Mouse (Mus musculus) lung, adult 18-20 months (tissue): ENCODE results near the gene Stard10.

Experiments
- DNase-seq, 2 experiments: peaks; one replicate each; pipeline ENCODE4 v3.0.0; 2022; ENCODE audit warnings: mixed read lengths in 2 of 2

Gene Stard10

DNA sequence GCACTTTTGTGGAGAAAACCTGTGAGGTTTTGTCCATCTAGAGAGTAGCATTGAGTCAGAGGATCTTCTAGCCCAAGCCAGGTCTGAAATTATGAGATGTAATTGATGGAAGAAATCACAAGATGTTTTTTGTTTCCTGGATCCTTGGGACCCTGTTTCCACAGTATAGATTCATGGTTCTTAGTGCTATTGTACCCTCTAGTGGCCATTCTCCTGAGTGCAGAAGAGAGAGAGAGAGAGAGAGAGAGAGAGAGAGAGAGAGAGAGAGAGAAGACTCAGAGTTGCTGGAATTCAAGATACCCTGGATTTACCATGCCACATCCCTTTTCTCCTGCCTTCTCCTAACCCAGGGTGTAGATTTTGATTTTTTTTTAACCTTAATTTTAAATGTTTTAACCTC lies 57.3 kb downstream of the Stard10 start:
- no peak for DNase-seq

GRCm38 (mm10) chr7:101376701-101377340 lies 59.9 kb downstream of the Stard10 start:
- no peak for DNase-seq

- DNase-seq, result peak; percentile 87 to 91
These were observed 60.9 kb downstream of the Stard10 start for GRCm38 (mm10) chr7:101377741-101378262.

DNA sequence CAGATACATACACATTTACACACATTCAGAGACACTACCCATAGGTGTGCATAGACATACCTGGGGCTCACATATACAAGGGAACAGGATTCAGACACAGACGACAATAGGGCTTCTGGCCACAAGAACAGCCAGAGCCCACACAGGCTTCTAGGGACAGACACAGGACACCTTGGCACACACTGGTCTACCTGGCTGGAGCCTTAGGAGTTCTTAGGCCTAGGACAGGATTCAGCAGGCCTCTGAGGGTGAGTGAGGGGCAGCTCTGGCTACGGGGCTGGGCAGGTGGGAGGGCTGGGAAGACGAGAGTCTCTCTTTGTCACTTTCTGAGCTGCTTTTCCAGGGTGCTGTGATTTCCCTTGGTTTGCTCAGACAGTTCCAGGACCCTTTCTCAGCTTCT lies 61.4 kb downstream of the Stard10 start:
- DNase-seq, result no peak

DNA sequence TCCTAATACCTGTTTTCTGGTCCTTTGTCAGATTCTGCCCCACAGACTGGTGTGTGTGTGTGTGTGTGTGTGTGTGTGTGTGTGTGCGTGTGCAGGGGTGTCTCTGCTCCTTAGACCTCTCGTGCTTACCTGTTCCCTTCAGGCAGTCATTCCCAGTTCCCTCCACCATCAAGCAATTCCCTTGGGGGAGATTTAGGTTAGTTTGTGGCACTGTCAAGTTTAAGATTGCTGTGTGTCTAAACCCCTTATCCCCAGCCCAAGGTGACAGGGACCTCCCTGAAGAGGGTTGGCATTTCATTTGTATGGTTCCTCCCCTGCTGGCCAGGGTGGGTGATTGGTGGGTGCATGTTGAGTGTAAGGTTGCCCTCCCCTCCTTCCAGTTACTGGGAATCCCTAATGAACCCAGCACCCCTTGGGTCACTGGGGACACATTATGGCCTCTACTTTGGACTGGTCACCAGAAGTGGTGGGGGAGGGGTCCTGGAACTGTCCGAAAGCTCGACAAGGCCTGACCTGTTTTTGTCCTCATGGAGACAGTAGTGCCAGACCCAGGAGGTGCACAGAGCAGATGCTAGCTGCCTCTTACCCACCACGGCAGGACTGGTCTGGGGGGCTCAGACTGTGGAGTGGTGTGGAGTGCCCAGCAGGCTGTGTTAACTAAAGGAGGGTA lies 62.0 kb downstream of the Stard10 start:
- DNase-seq, result no peak

DNA sequence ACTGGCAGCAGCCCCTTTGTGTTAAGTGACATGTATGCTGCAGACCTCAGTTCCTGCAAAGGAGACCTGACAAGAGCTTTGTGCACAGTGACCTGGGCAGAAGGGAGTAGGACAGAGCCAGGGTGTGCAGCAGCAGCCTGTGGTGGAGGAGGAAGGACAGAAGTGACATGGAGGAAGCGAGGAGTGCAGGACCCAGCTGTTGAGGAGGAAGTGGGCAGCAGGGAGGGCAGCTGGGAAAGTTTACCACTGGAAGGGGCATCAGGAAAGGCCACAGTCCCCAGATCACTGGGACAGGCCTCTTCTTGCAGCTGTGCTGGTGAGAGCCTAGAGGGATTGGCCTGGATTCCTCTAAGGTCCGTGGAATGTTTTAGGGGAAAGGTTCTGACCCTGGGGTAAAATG lies 62.8 kb downstream of the Stard10 start:
- no peak for DNase-seq

DNA sequence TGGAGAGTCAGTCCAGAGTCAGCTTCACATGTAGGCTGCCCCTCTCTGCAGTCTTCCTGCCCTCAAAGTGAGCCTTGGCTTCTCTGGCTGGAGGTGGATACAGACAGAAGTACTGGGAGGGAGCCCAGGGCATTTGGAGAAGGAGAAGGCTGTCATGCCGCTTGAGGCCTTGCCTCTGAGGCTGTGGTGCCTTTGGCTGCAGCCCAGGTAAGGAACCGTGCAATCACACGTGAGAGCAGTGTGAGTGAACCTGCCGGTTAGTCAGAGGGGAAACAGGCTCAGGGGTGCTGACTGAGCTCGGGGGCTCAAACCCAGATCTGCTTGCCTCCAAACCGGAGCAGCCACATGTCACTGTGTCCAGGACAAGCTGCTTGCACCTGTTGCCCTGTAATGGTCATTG lies 64.6 kb downstream of the Stard10 start:
- DNase-seq, result peak; percentile 46 to 56

DNA sequence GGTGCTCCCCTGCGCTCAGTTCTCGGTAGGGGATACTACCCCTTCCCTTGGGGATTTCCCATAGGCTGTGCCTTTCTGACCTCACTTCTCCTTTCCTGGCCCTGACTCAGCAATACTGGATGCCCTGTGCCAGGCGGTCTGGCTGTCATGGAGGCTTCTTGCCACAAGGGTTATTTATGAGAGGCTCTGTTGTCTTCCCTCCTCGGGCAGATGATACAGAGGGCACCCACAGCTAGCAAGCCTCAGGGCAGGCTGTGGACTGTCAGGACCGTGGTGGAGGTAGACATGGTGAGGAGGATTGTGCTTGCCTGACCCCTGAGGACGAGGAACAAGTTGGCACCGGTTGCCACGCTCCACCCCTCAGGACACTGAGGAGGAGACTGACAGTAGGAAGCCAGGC lies 65.5 kb downstream of the Stard10 start:
- peak; percentile 54 to 55 for DNase-seq

GRCm38 (mm10) chr7:101383756-101384155 lies 66.9 kb downstream of the Stard10 start:
- DNase-seq, result peak; percentile 36 to 43

DNA sequence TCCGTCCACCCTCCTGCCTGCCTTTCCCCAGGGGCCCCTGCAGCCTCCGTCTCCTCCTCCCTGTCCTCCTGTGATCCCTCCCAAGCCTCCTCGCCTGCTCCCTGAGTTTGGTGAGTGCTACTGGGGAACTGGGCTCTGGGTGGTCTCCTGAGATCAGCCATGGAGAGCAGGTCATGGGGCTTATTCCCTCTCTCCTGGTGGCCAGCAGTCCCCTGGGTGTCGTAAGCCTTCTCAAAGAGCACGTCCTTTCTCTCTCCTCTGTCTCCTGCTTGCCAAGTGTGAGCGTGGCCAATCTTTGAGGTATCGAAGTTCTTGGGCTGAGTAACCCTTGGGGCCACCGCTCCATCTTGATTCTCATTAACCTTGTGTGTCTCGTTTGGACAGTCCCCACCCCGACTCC lies 68.0 kb downstream of the Stard10 start:
- no peak for DNase-seq

- DNase-seq, result peak; percentile 56 to 64
These were observed 68.4 kb downstream of the Stard10 start for GRCm38 (mm10) chr7:101385331-101385733.

DNA sequence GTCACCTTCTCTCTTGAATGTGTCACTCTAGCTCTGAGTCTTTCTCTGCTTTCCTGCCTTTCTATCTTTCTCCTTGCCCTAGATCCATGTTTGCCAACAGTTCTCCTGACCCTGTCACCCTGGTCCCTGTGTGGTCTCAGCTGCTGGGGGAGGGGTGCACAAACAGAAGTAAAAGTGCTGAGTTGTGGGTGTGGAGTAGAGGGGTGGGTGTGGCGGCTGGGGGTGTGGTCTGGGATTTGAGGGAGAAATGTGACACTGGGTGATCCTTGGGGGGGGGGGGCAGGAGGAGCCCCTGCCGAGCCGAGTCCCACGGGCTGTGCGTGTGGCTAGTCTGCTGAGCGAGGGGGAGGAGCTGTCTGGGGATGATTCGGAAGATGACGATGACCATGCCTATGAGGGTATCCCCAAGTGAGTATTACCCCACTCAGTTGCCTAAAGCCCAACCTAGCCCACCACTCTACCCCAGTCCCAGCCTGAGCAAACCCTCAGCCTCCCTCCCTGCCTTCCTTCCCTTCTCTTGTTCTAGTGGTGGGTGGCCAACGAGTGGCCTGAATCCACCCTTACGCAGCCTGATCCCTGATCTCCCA lies 69.1 kb downstream of the Stard10 start:
- no peak for DNase-seq

GRCm38 (mm10) chr7:101389256-101389655 lies 72.4 kb downstream of the Stard10 start:
- no peak for DNase-seq

DNA sequence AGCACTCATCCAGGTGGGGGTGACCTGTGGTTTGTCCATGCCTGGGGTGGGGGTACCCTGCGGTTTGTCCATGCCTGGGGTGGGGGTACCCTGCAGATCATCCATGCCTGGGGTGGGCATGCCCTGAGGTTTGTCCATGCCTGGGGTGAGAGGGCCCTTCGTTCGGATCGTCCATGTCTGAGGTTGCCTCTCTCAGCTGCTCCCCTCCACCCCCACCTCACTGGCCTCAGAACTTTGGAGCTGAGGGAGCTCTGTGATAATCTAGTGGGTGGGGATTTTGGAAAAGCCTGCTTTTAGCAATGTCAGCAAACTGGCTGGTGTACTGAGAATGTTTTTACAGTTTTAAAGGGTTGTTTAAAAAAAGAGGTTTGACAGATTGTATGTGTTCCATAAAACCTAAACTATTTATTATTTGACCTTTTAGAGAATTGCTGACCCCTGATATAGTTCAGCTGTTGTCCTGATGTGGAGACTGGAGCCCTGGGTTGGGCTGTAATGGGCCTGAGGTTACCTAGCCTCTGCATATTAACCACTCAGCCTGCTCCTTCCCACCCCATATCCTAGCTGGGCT lies 75.1 kb downstream of the Stard10 start:
- DNase-seq, result no peak

DNA sequence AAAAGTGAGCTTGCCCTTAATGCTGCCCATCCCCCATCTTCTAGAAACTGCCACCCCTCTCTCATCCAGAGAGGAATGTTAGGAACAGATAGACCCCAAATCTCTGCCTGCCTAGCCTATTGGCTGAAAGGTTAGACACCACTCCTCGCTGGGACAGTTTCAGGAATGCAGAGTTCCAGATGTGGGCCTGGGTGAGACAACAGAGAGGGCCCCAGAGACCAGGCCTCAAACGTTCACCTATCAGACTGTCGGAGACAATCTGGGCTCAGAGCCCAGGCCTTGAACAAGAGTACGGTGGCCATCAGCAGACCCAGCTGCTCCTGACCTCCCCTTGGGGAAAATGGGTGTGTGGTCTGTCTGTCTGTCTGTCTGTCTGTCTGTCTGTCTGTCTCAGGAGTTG lies 76.1 kb downstream of the Stard10 start:
- no peak for DNase-seq

- peak; percentile 73 to 80 for DNase-seq
These were observed 77.0 kb downstream of the Stard10 start for GRCm38 (mm10) chr7:101393694-101394504.

GRCm38 (mm10) chr7:101394569-101394968 lies 77.7 kb downstream of the Stard10 start:
- DNase-seq, result no peak

DNA sequence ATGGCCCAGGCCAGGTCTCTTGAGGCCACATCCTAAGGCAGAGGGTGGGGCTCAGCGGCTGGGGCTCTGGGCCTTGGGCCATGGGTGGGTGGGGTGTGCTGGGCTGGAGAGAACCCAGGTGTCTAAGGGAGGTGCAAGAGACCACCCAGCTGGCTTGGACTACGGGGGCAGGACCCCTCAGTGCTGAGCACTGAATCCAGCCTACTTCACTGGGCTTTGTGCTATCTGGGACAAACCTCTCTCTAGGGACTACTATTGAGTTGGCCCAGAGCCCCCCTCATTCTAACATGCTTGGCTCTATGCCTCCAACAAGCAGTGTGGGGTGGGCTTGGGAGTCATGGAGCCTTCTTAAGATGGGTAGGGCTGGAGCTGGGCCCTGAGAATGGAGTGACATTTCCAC lies 78.6 kb downstream of the Stard10 start:
- DNase-seq, result no peak
